Comparison of ENCODE assay signal across 34 mouse cellular contexts in genomic region chr9:122860752-122861151, GRCm38 (mm10). TPM values are rescaled to one million over a fixed set of nuclear protein-coding genes. Genes with fewer than 3 reads are reported as not detected.
DNase-seq lines count a peak whose midpoint lies in the region; ATAC-seq and TF ChIP-seq lines count a peak whose summit lies in the region.
"Had no signal": no experiment of that assay in that cellular context is flagged by ENCODE, and none has a peak within 500 bp of the region (broad histone marks: within the 10 kb centered on the region; RNA-seq: fewer than 3 reads in every experiment).

No protein-coding gene starts in this region.

- no peak overlapping the region for H3K4me3 ChIP-seq in bone marrow macrophage, adult 2 months (ENCODE audit: insufficient read depth, low read length)
- H3K4me3 ChIP-seq: forebrain, embryonic 10.5 days; forebrain, embryonic 13.5 days; heart, embryonic 12.5 days; heart, embryonic 15.5 days; hindbrain, embryonic 10.5 days; hindbrain, embryonic 13.5 days had no signal

- ATAC-seq in megakaryocyte, adult 5-6 weeks (ENCODE audit: poor library complexity, severe bottlenecking) = peak; percentile 73
- ATAC-seq: activated CD4-positive, CD25-positive, alpha-beta regulatory T cell, adult 4 months; forebrain, embryonic 13.5 days; forebrain, embryonic 16.5 days; hindbrain, postnatal 0 days; inflammation-experienced regulatory T-cells, adult 6 months; intestine, embryonic 16.5 days had no signal

- peaks cover 15% of the 10 kb centered on the region for H3K4me1 ChIP-seq in bone marrow macrophage, adult 2 months (ENCODE audit: control insufficient read depth, insufficient read depth, low read length)

- no peak for TF ChIP-seq CTCF in bone marrow macrophage, adult 2 months (IDR thresholded peaks at IDR 0.05; ENCODE audit: low read depth, low read length)

- no peak for TF ChIP-seq POLR2A in bone marrow macrophage, adult 2 months (IDR thresholded peaks at IDR 0.05; ENCODE audit: borderline replicate concordance, low read depth, low read length)

- peak overlapping the region; percentile 78 for H3K27ac ChIP-seq in bone marrow macrophage, adult 2 months (ENCODE audit: insufficient read depth, low read depth, low read length)
- H3K27ac ChIP-seq: forebrain, embryonic 10.5 days; forebrain, embryonic 13.5 days; heart, embryonic 15.5 days; hindbrain, embryonic 10.5 days; hindbrain, embryonic 13.5 days; hindbrain, postnatal 0 days had no signal

- DNase-seq in 416B (ENCODE audit: low read depth) = peak; percentile 21
- DNase-seq in adrenal gland, postnatal 4 days (ENCODE audit: low spot score in 2 of 2) = no peak
- no peak for DNase-seq in adrenal gland, postnatal 10 days
- no peak for DNase-seq in urinary bladder, adult 18-20 months (ENCODE audit: low spot score in 2 of 2)
- DNase-seq: adrenal gland, adult 8-10 months; adrenal gland, postnatal 36 days; B cell, adult 2 months; cerebellum, adult 11-12 months; cerebellum, adult 8-10 months; cerebellum, postnatal 10 days; cerebellum, postnatal 36 days; gastrocnemius, postnatal 10 days; heart, adult 18-20 months; heart, postnatal 10 days; heart, postnatal 36 days had no signal

RNA-seq across cellular contexts. Expression of gene Zfp445, which starts 5.1 kb away (rescaled TPM):
- polyA plus RNA-seq in bone marrow macrophage, adult 2 months (2012; ENCODE audit: insufficient read depth, insufficient read length, missing spikeins) = 51.3 and 61.5 TPM in 2 replicates
- 27.6 and 29.1 TPM in 2 replicates for total RNA-seq in megakaryocyte, adult 5-6 weeks (2015)
- total RNA-seq in megakaryocyte, adult 5-6 weeks (2017) = 50.0 and 59.3 TPM in 2 replicates
- 100 to 1,000 TPM; 194 to 202 TPM for total RNA-seq in adrenal gland, postnatal 4 days (2021)
- total RNA-seq in adrenal gland, postnatal 10 days (2021) = 100 to 1,000 TPM in 1 of 2 experiments, 10 to 100 TPM in 1; 93.7 to 136 TPM

RNA-seq across cellular contexts. Expression of gene Gm35549, which starts 16.9 kb away (rescaled TPM):
- not detected in 2 replicates for polyA plus RNA-seq in bone marrow macrophage, adult 2 months (2012; ENCODE audit: insufficient read depth, insufficient read length, missing spikeins)
- total RNA-seq in megakaryocyte, adult 5-6 weeks (2015) = not detected in 2 replicates
- not detected in 2 replicates for total RNA-seq in megakaryocyte, adult 5-6 weeks (2017)
- under 1 TPM; 0.31 to 0.42 TPM for total RNA-seq in adrenal gland, postnatal 4 days (2021)
- not detected for total RNA-seq in adrenal gland, postnatal 10 days (2021)
- total RNA-seq: adrenal gland, adult 8-10 months; adrenal gland, postnatal 36 days; CH12.LX; gastrocnemius, adult 18-20 months; gastrocnemius, postnatal 10 days; gastrocnemius, postnatal 4 days; heart, adult 18-20 months; heart, postnatal 10 days; heart, postnatal 36 days; hindbrain, postnatal 0 days; MEL had no signal
- polyA plus RNA-seq: brain, embryonic 14.5 days; cortical plate, adult 2 months; forebrain, embryonic 13.5 days; heart, embryonic 12.5 days; hindbrain, embryonic 10.5 days; hindbrain, postnatal 0 days; intestine, embryonic 16.5 days had no signal

RNA-seq across cellular contexts. Expression of gene Zkscan7, which starts 24.7 kb away (rescaled TPM):
- 1.3 and 1.4 TPM in 2 replicates for polyA plus RNA-seq in bone marrow macrophage, adult 2 months (2012; ENCODE audit: insufficient read depth, insufficient read length, missing spikeins)
- total RNA-seq in megakaryocyte, adult 5-6 weeks (2015) = 0.25 and 0.34 TPM in 2 replicates
- 0.51 and 0.69 TPM in 2 replicates for total RNA-seq in megakaryocyte, adult 5-6 weeks (2017)
- total RNA-seq in adrenal gland, postnatal 4 days (2021) = 10 to 100 TPM; 16.7 to 18.7 TPM
- total RNA-seq in adrenal gland, postnatal 10 days (2021) = 10 to 100 TPM in 1 of 2 experiments, 1 to 10 TPM in 1; 8.5 to 12.5 TPM

RNA-seq across cellular contexts. Expression of gene Tcaim, which starts 55.4 kb away (rescaled TPM):
- polyA plus RNA-seq in bone marrow macrophage, adult 2 months (2012; ENCODE audit: insufficient read depth, insufficient read length, missing spikeins) = 3.2 and 3.3 TPM in 2 replicates
- total RNA-seq in megakaryocyte, adult 5-6 weeks (2015) = 2.3 and 4.6 TPM in 2 replicates
- 4.3 and 6.5 TPM in 2 replicates for total RNA-seq in megakaryocyte, adult 5-6 weeks (2017)
- 10 to 100 TPM; 18.6 to 18.8 TPM for total RNA-seq in adrenal gland, postnatal 4 days (2021)
- 10 to 100 TPM; 14.2 to 19.0 TPM for total RNA-seq in adrenal gland, postnatal 10 days (2021)

Comparison
In these comparisons a context has a peak if more than half of its experiments do, and no peak if none do; other contexts are left out.
1. RNA of gene Zkscan7, which starts 24.7 kb away (total RNA-seq): 16.7 to 18.7 TPM in adrenal gland, postnatal 4 days and 8.5 to 12.5 TPM in adrenal gland, postnatal 10 days; 0.25 to 0.69 TPM in megakaryocyte, adult 5-6 weeks; every median in the first group is over 4 times any median in the second.